Mouse (Mus musculus) frontal cortex, adult 2 months (tissue): ENCODE measurements around the gene Stum. TPM values are rescaled to one million over a fixed set of nuclear protein-coding genes. Genes with fewer than 3 reads are reported as not detected.
"Not testable (repeated sequence)": the region's sequence is repeated elsewhere in the genome, so short reads cannot be mapped to it uniquely, and the experiment has no call there.

Experiments used
- DNase-seq, 2 experiments: peaks; one replicate each; pipeline ENCODE4 v3.0.0; 2022; ENCODE audit warnings: low spot score in 1 of 2; ENCODE audit errors: extremely low spot score in 1 of 2
- polyA plus RNA-seq: library from polyadenylated mRNA; depleted of rRNA; stranded (reverse); fragments of >200 nt; gene quantifications from 2 replicates; pipeline ENCODE4 v1.2.3, GENCODE M21; 2012; rRNA removed

The Stum gene
- polyA plus RNA-seq, 1 experiment = 128 TPM

- DNase-seq = no peak
Measured at GRCm38 (mm10) chr1:180390321-180390731, 93.0 kb downstream of the Stum start.

- DNase-seq = not testable (repeated sequence)
Measured at GRCm38 (mm10) chr1:180389213-180389760, 94.0 kb downstream of the Stum start.

GRCm38 (mm10) chr1:180388481-180388880 is 94.8 kb downstream of the Stum start:
- no peak for DNase-seq

- no peak for DNase-seq
Measured at GRCm38 (mm10) chr1:180387750-180388480, 95.4 kb downstream of the Stum start.

GRCm38 (mm10) chr1:180386951-180387749 is 96.2 kb downstream of the Stum start:
- peak; percentile 97 to 99 for DNase-seq

GRCm38 (mm10) chr1:180385308-180385707 is 98.0 kb downstream of the Stum start:
- no peak for DNase-seq

GRCm38 (mm10) chr1:180384486-180384885 is 98.8 kb downstream of the Stum start:
- peak in 1 of 2 experiments; percentile 67 for DNase-seq

GRCm38 (mm10) chr1:180383884-180384283 is 99.4 kb downstream of the Stum start:
- DNase-seq = no peak

Other genes with a start within 250 kb of the Stum start
- gene Psen2, start 220.1 kb downstream of the Stum start, polyA plus RNA-seq = 22.4 and 23.9 TPM in 2 replicates
- gene Itpkb, start 153.0 kb downstream of the Stum start, polyA plus RNA-seq = 8.9 and 9.2 TPM in 2 replicates
- 57.3 and 63.8 TPM in 2 replicates for gene Parp1, start 85.4 kb upstream of the Stum start, polyA plus RNA-seq
- 3.2 and 3.4 TPM in 2 replicates for gene Lin9, start 157.6 kb upstream of the Stum start, polyA plus RNA-seq
- not detected in 2 replicates for gene Mixl1, start 213.5 kb upstream of the Stum start, polyA plus RNA-seq
- 26.3 and 28.0 TPM in 2 replicates for gene Acbd3, start 242.5 kb upstream of the Stum start, polyA plus RNA-seq